Mouse (Mus musculus): ENCODE data around the gene Mamld1.

- TF ChIP-seq POLR2A (IDR thresholded peaks at IDR 0.05; ENCODE audit: borderline replicate concordance, insufficient read depth, low read length) (no peak), CTCF (IDR thresholded peaks at IDR 0.05; ENCODE audit: borderline replicate concordance, insufficient read depth, low read depth, low read length) (no peak)
Observed at GRCm38 (mm10) chrX:71028007-71028406, 22.0 kb upstream of the Mamld1 start.

Data from cerebellum, adult 2 months (tissue).